Mouse (Mus musculus) CD4-positive naive resting alpha-beta T cell, adult 57 days (primary cell): Measurements from ENCODE around the gene Hlf. TPM values are rescaled to one million over a fixed set of nuclear protein-coding genes. Genes with fewer than 3 reads are reported as not detected.

Experiments
- total RNA-seq: library from RNA; stranded (reverse); gene quantifications from one replicate; pipeline ENCODE4 v1.2.4, GENCODE M21; 2023

The Hlf gene
- total RNA-seq = 0.30 TPM

DNA sequence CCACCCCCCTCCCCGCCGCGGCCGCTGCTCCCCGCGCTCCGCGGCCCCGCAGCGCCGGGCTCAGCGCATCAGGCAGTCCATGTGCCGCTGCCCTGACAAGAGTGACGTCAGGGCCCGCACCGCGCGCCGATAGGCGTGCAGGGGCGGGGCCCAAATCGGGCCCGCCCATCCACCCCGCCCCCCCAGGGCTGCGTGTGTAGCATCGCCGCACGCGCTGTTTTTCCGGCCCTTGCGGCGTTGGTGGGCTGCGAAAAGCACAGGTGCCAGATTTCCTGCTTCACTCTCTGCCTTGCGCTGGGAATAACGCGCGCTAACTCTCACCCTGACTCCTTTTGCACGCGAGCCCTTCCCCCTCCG, at the start of gene Hlf:
Gene Hlf (minus strand): TSS at position 79 of the 357 bp plus-strand sequence.

Other genes starting within 250 kb of the Hlf start
- gene Gm45716, start 203.2 kb downstream of the Hlf start, total RNA-seq = 2.5 TPM
- 22.7 TPM for gene Mmd, start 141.4 kb downstream of the Hlf start, total RNA-seq
- gene Stxbp4, start 247.2 kb upstream of the Hlf start, total RNA-seq = 4.3 TPM
- 15.4 TPM for gene Cox11, start 247.3 kb upstream of the Hlf start, total RNA-seq